8 mouse cellular contexts compared by ENCODE assay signal in genomic region chr7:16920818-16921791, GRCm38 (mm10). TPM values are rescaled to one million over a fixed set of nuclear protein-coding genes. Genes with fewer than 3 reads are reported as not detected.
DNase-seq lines count a peak whose midpoint lies in the region; ATAC-seq and TF ChIP-seq lines count a peak whose summit lies in the region.

No protein-coding gene starts in this region.

- peak overlapping the region; percentile 76; the same call in 1 of the 2 replicates for H3K27ac ChIP-seq in kidney, embryonic 14.5 days (ENCODE audit: low read depth, low read length)
- no peak overlapping the region for H3K27ac ChIP-seq in brown adipose tissue, adult 24 weeks (replicated peaks; ENCODE audit: low read depth, low read length)
- peak overlapping the region; percentile 31; the same call in 1 of the 2 replicates for H3K27ac ChIP-seq in embryonic fibroblast, embryonic 13.5 days (ENCODE audit: insufficient read depth, low read length)
- peak overlapping the region; percentile 88 for H3K27ac ChIP-seq in kidney, embryonic 16.5 days (ENCODE audit: low read length)
- H3K27ac ChIP-seq in thymus, adult 2 months (ENCODE audit: control insufficient read depth, insufficient read depth, low read length) = no peak overlapping the region

- no peak for TF ChIP-seq POLR2A in embryonic fibroblast, embryonic 13.5 days (IDR thresholded peaks at IDR 0.05; ENCODE audit: low read depth, low read length)
- no peak for TF ChIP-seq POLR2A in thymus, adult 2 months (IDR thresholded peaks at IDR 0.05; ENCODE audit: control insufficient read depth, extremely low read depth, insufficient read depth, low read length, poor library complexity)

- no peak for ATAC-seq in kidney, embryonic 14.5 days (ENCODE audit: low FRiP score, low TSS enrichment)
- ATAC-seq in kidney, embryonic 16.5 days (ENCODE audit: low FRiP score, low TSS enrichment) = no peak

- TF ChIP-seq CTCF in embryonic fibroblast, embryonic 13.5 days (IDR thresholded peaks at IDR 0.05; ENCODE audit: borderline replicate concordance, insufficient read depth, low read length) = no peak
- TF ChIP-seq CTCF in thymus, adult 2 months (IDR thresholded peaks at IDR 0.05; ENCODE audit: borderline replicate concordance, control insufficient read depth, extremely low read depth, insufficient read depth, low read length, poor library complexity) = no peak

- H3K4me1 ChIP-seq in kidney, embryonic 14.5 days (ENCODE audit: control insufficient read depth, insufficient read depth, low read length) = peaks cover 38% of the 10 kb centered on the region
- peaks cover 7% of the 10 kb centered on the region for H3K4me1 ChIP-seq in brown adipose tissue, adult 24 weeks (ENCODE audit: control insufficient read depth, insufficient read depth, insufficient read length, low read length)
- peaks cover 11% of the 10 kb centered on the region; the same call in 1 of the 2 replicates for H3K4me1 ChIP-seq in embryonic fibroblast, embryonic 13.5 days (ENCODE audit: control insufficient read depth, insufficient read depth, low read length)
- peaks cover 48% of the 10 kb centered on the region for H3K4me1 ChIP-seq in kidney, embryonic 16.5 days (ENCODE audit: insufficient read depth, low read length)
- peaks cover 18% of the 10 kb centered on the region for H3K4me1 ChIP-seq in thymus, adult 2 months (replicated peaks; ENCODE audit: control insufficient read depth, insufficient read depth, low read length)

- H3K9ac ChIP-seq in kidney, embryonic 14.5 days (ENCODE audit: low read depth, low read length) = peak overlapping the region; percentile 96
- H3K9ac ChIP-seq in kidney, embryonic 16.5 days (replicated peaks; ENCODE audit: low read length) = peak overlapping the region; percentile 97

- peak overlapping the region; percentile 97 for H3K4me3 ChIP-seq in kidney, embryonic 14.5 days (ENCODE audit: low read length)
- peak overlapping the region; percentile 33 for H3K4me3 ChIP-seq in brown adipose tissue, adult 24 weeks (ENCODE audit: insufficient read depth, low read depth, low read length)
- H3K4me3 ChIP-seq in embryonic fibroblast, embryonic 13.5 days (ENCODE audit: insufficient read depth, low read length) = peak overlapping the region; percentile 13
- H3K4me3 ChIP-seq in kidney, embryonic 16.5 days (ENCODE audit: low read length) = peak overlapping the region; percentile 98
- H3K4me3 ChIP-seq in thymus, adult 2 months (ENCODE audit: control insufficient read depth, insufficient read depth, low read length) = no peak overlapping the region

- WGBS in kidney, embryonic 14.5 days = 32% methylated on average over 21 of the region's 21 CpGs
- WGBS in kidney, embryonic 16.5 days = 39% methylated on average over 21 of the region's 21 CpGs
- 91% methylated on average over 21 of the region's 21 CpGs for WGBS in thymus, adult 2 months

- peaks cover 41% of the 10 kb centered on the region for H3K36me3 ChIP-seq in kidney, embryonic 14.5 days (ENCODE audit: control insufficient read depth, insufficient read depth, low read length)
- H3K36me3 ChIP-seq in kidney, embryonic 16.5 days (ENCODE audit: insufficient read depth, low read length) = peaks cover 33% of the 10 kb centered on the region
- H3K36me3 ChIP-seq in thymus, adult 2 months (ENCODE audit: control insufficient read depth, insufficient read depth, low read length) = peaks cover 20% of the 10 kb centered on the region

- H3K27me3 ChIP-seq in kidney, embryonic 14.5 days (ENCODE audit: control insufficient read depth, insufficient read depth, low read length) = no peaks in the 10 kb centered on the region
- H3K27me3 ChIP-seq in kidney, embryonic 16.5 days (ENCODE audit: insufficient read depth, low read length) = no peaks in the 10 kb centered on the region
- H3K27me3 ChIP-seq in thymus, adult 2 months (ENCODE audit: control insufficient read depth, insufficient read depth, low read length) = no peaks in the 10 kb centered on the region

- H3K4me2 ChIP-seq in kidney, embryonic 14.5 days (replicated peaks; ENCODE audit: low read depth, low read length) = peak overlapping the region; percentile 75
- H3K4me2 ChIP-seq in kidney, embryonic 16.5 days (replicated peaks; ENCODE audit: low read depth, low read length) = peak overlapping the region; percentile 97

- DNase-seq in kidney, postnatal 25 days = no peak
- peak; percentile 51 for DNase-seq in neural tube, embryonic 10.5 days (ENCODE audit: extremely low spot score, low spot score)
- no peak for DNase-seq in thymus, adult 2 months
- DNase-seq in urinary bladder, adult 18-20 months (ENCODE audit: low spot score in 2 of 2) = no peak

- no peaks in the 10 kb centered on the region for H3K9me3 ChIP-seq in kidney, embryonic 14.5 days (ENCODE audit: control insufficient read depth, low read length)
- H3K9me3 ChIP-seq in kidney, embryonic 16.5 days (ENCODE audit: low read length) = no peaks in the 10 kb centered on the region

RNA-seq across cellular contexts. Expression of gene Calm3, which starts 2.8 kb away (rescaled TPM):
- 156 and 198 TPM in 2 replicates for polyA plus RNA-seq in kidney, embryonic 14.5 days (2014; fragmentation: Nextera tagmentation; extraction: Ambion mirVana)
- 210 and 222 TPM in 2 replicates for polyA plus RNA-seq in brown adipose tissue, adult 24 weeks (2012; ENCODE audit: insufficient read depth, insufficient read length, missing spikeins)
- polyA plus RNA-seq in embryonic fibroblast, embryonic 13.5 days (2011; ENCODE audit: insufficient read length, low read depth, missing spikeins) = 520 and 588 TPM in 2 replicates
- 145 and 154 TPM in 2 replicates for polyA plus RNA-seq in kidney, embryonic 16.5 days (2015; fragmentation: Nextera tagmentation; extraction: Ambion mirVana)
- 398 and 475 TPM in 2 replicates for polyA plus RNA-seq in thymus, adult 2 months (2012; rRNA removed)

RNA-seq across cellular contexts. Expression of gene Ptgir, which starts 14.8 kb away (rescaled TPM):
- polyA plus RNA-seq in kidney, embryonic 14.5 days (2014; fragmentation: Nextera tagmentation; extraction: Ambion mirVana) = 0.67 and 1.4 TPM in 2 replicates
- 1.9 and 2.8 TPM in 2 replicates for polyA plus RNA-seq in brown adipose tissue, adult 24 weeks (2012; ENCODE audit: insufficient read depth, insufficient read length, missing spikeins)
- 1.4 and 1.6 TPM in 2 replicates for polyA plus RNA-seq in embryonic fibroblast, embryonic 13.5 days (2011; ENCODE audit: insufficient read length, low read depth, missing spikeins)
- 1.9 and 2.6 TPM in 2 replicates for polyA plus RNA-seq in kidney, embryonic 16.5 days (2015; fragmentation: Nextera tagmentation; extraction: Ambion mirVana)
- 11.3 and 11.4 TPM in 2 replicates for polyA plus RNA-seq in thymus, adult 2 months (2012; rRNA removed)

RNA-seq across cellular contexts. Expression of gene Pnmal2, which starts 23.4 kb away (rescaled TPM):
- 2.5 and 5.5 TPM in 2 replicates for polyA plus RNA-seq in kidney, embryonic 14.5 days (2014; fragmentation: Nextera tagmentation; extraction: Ambion mirVana)
- not detected in 2 replicates for polyA plus RNA-seq in brown adipose tissue, adult 24 weeks (2012; ENCODE audit: insufficient read depth, insufficient read length, missing spikeins)
- 0.73 and 1.3 TPM in 2 replicates for polyA plus RNA-seq in embryonic fibroblast, embryonic 13.5 days (2011; ENCODE audit: insufficient read length, low read depth, missing spikeins)
- 7.4 and 7.5 TPM in 2 replicates for polyA plus RNA-seq in kidney, embryonic 16.5 days (2015; fragmentation: Nextera tagmentation; extraction: Ambion mirVana)
- polyA plus RNA-seq in thymus, adult 2 months (2012; rRNA removed) = 2.2 and 3.0 TPM in 2 replicates

RNA-seq across cellular contexts. Expression of gene Gng8, which starts 29.5 kb away (rescaled TPM):
- polyA plus RNA-seq in kidney, embryonic 14.5 days (2014; fragmentation: Nextera tagmentation; extraction: Ambion mirVana) = 7.5 TPM in 2 replicates
- polyA plus RNA-seq in brown adipose tissue, adult 24 weeks (2012; ENCODE audit: insufficient read depth, insufficient read length, missing spikeins) = not detected in 2 replicates
- 24.1 and 24.7 TPM in 2 replicates for polyA plus RNA-seq in embryonic fibroblast, embryonic 13.5 days (2011; ENCODE audit: insufficient read length, low read depth, missing spikeins)
- 7.7 and 10.5 TPM in 2 replicates for polyA plus RNA-seq in kidney, embryonic 16.5 days (2015; fragmentation: Nextera tagmentation; extraction: Ambion mirVana)
- 0.62 and 1.7 TPM in 2 replicates for polyA plus RNA-seq in thymus, adult 2 months (2012; rRNA removed)

RNA-seq across cellular contexts. Expression of gene Pnmal1, which starts 38.4 kb away (rescaled TPM):
- polyA plus RNA-seq in kidney, embryonic 14.5 days (2014; fragmentation: Nextera tagmentation; extraction: Ambion mirVana) = 0.51 and 0.74 TPM in 2 replicates
- not detected in 2 replicates for polyA plus RNA-seq in brown adipose tissue, adult 24 weeks (2012; ENCODE audit: insufficient read depth, insufficient read length, missing spikeins)
- not detected in 2 replicates for polyA plus RNA-seq in embryonic fibroblast, embryonic 13.5 days (2011; ENCODE audit: insufficient read length, low read depth, missing spikeins)
- polyA plus RNA-seq in kidney, embryonic 16.5 days (2015; fragmentation: Nextera tagmentation; extraction: Ambion mirVana) = 0.62 and 0.65 TPM in 2 replicates
- polyA plus RNA-seq in thymus, adult 2 months (2012; rRNA removed) = not detected in 2 replicates

Comparison
In these comparisons a context has a peak if more than half of its experiments do, and no peak if none do; other contexts are left out.
1. H3K27ac ChIP-seq: peak in kidney, embryonic 14.5 days (single experiment), embryonic fibroblast, embryonic 13.5 days (single experiment) and kidney, embryonic 16.5 days (single experiment); none in brown adipose tissue, adult 24 weeks (single experiment) and thymus, adult 2 months (single experiment).